Mouse (Mus musculus) erythroblast, embryonic 14.5 days (primary cell): ENCODE data around the gene Ttll10. TPM values are rescaled to one million over a fixed set of nuclear protein-coding genes. Genes with fewer than 3 reads are reported as not detected.
A peak's percentile ranks its signal among the peaks of the same experiment; 100 is the strongest.

ENCODE experiments used
- H3K27me3 ChIP-seq: 2 replicates; pipeline ENCODE4 v1.6.1; 2012; ENCODE audit warnings: inconsistent platforms; ENCODE audit not compliant: control insufficient read depth
- H3K36me3 ChIP-seq: 2 replicates; pipeline ENCODE4 v1.6.1; 2012; ENCODE audit warnings: mild to moderate bottlenecking, inconsistent platforms; ENCODE audit not compliant: control insufficient read depth
- H3K4me1 ChIP-seq: 2 replicates; pipeline ENCODE4 v1.6.1; 2012; ENCODE audit warnings: inconsistent platforms; ENCODE audit not compliant: control insufficient read depth
- H3K4me3 ChIP-seq: replicated peaks from 2 replicates; pipeline ENCODE3; 2012; ENCODE audit warnings: moderate library complexity, mild to moderate bottlenecking, inconsistent platforms
- H3K9me3 ChIP-seq: 2 replicates; pipeline ENCODE4 v1.6.1; 2012; ENCODE audit warnings: low read length, inconsistent platforms, mixed read lengths; ENCODE audit not compliant: control insufficient read depth
- GATA1 ChIP-seq: IDR thresholded peaks from 2 replicates; pipeline ENCODE4 v1.6.1; 2012; ENCODE audit warnings: low read length, inconsistent platforms, mixed read lengths
- TAL1 ChIP-seq: IDR thresholded peaks from 3 replicates; pipeline ENCODE4 v1.6.1; 2012; ENCODE audit warnings: low read length, inconsistent platforms, mixed read lengths
- polyA plus RNA-seq: library from polyadenylated mRNA; stranded (reverse); fragments of >175 nt; gene quantifications from 2 replicates; pipeline ENCODE4 v1.2.3, GENCODE M21; 2012

The Ttll10 gene
- polyA plus RNA-seq, 1 experiment: not detected

- TF ChIP-seq TAL1 (no peak), GATA1 (no peak)
- Histone ChIP-seq H3K36me3 (no peaks in the 10 kb centered on the region), H3K4me3 (no peak overlapping the region), H3K9me3 (no peaks in the 10 kb centered on the region), H3K4me1 (no peaks in the 10 kb centered on the region), H3K27me3 (no peaks in the 10 kb centered on the region)
Observed at GRCm38 (mm10) chr4:156087398-156088087, 28.3 kb upstream of the Ttll10 start.

GRCm38 (mm10) chr4:156085256-156085655, 26.0 kb upstream of the Ttll10 start:
- Histone ChIP-seq H3K9me3 (no peaks in the 10 kb centered on the region), H3K27me3 (no peaks in the 10 kb centered on the region), H3K36me3 (no peaks in the 10 kb centered on the region), H3K4me1 (no peaks in the 10 kb centered on the region), H3K4me3 (no peak overlapping the region)
- TF ChIP-seq TAL1: no peak
- no peak for TF ChIP-seq GATA1

- TF ChIP-seq TAL1: no peak
- TF ChIP-seq GATA1: no peak
- H3K4me1 ChIP-seq: no peaks in the 10 kb centered on the region
- no peaks in the 10 kb centered on the region for H3K9me3 ChIP-seq
- no peaks in the 10 kb centered on the region for H3K36me3 ChIP-seq
- H3K4me3 ChIP-seq: no peak overlapping the region
- no peaks in the 10 kb centered on the region for H3K27me3 ChIP-seq
Observed at GRCm38 (mm10) chr4:156084096-156084879, 25.1 kb upstream of the Ttll10 start.

- Histone ChIP-seq H3K4me3 (no peak overlapping the region), H3K36me3 (no peaks in the 10 kb centered on the region), H3K9me3 (no peaks in the 10 kb centered on the region), H3K27me3 (peaks cover under 1% of the 10 kb centered on the region), H3K4me1 (no peaks in the 10 kb centered on the region)
- no peak for TF ChIP-seq GATA1
- TF ChIP-seq TAL1: no peak
Observed at GRCm38 (mm10) chr4:156083348-156083747, 24.1 kb upstream of the Ttll10 start.

- Histone ChIP-seq H3K27me3 (peaks cover 7% of the 10 kb centered on the region), H3K4me3 (no peak overlapping the region), H3K36me3 (no peaks in the 10 kb centered on the region), H3K4me1 (no peaks in the 10 kb centered on the region), H3K9me3 (no peaks in the 10 kb centered on the region)
- no peak for TF ChIP-seq TAL1
- TF ChIP-seq GATA1: no peak
Observed at GRCm38 (mm10) chr4:156082621-156083234, 23.5 kb upstream of the Ttll10 start.

GRCm38 (mm10) chr4:156077499-156078301, 18.5 kb upstream of the Ttll10 start:
- TF ChIP-seq TAL1: no peak
- no peak for TF ChIP-seq GATA1
- peaks cover 15% of the 10 kb centered on the region for H3K27me3 ChIP-seq
- peaks cover 4% of the 10 kb centered on the region; the same call in 1 of the 2 replicates for H3K4me1 ChIP-seq
- H3K9me3 ChIP-seq: no peaks in the 10 kb centered on the region
- peak overlapping the region; percentile 46 for H3K4me3 ChIP-seq
- H3K36me3 ChIP-seq: no peaks in the 10 kb centered on the region

GRCm38 (mm10) chr4:156076911-156077382, 17.7 kb upstream of the Ttll10 start:
- H3K27me3 ChIP-seq: peaks cover 15% of the 10 kb centered on the region
- H3K4me3 ChIP-seq: no peak overlapping the region
- TF ChIP-seq GATA1: no peak
- no peak for TF ChIP-seq TAL1
- H3K4me1 ChIP-seq: peaks cover 4% of the 10 kb centered on the region; the same call in 1 of the 2 replicates
- H3K9me3 ChIP-seq: no peaks in the 10 kb centered on the region
- no peaks in the 10 kb centered on the region for H3K36me3 ChIP-seq

- Histone ChIP-seq H3K27me3 (no peaks in the 10 kb centered on the region), H3K9me3 (no peaks in the 10 kb centered on the region), H3K4me3 (no peak overlapping the region), H3K36me3 (no peaks in the 10 kb centered on the region), H3K4me1 (no peaks in the 10 kb centered on the region)
- TF ChIP-seq TAL1 (no peak), GATA1 (no peak)
Observed at GRCm38 (mm10) chr4:156070716-156071115, 11.5 kb upstream of the Ttll10 start.

GRCm38 (mm10) chr4:156070276-156070675, 11.1 kb upstream of the Ttll10 start:
- H3K4me1 ChIP-seq: no peaks in the 10 kb centered on the region
- no peak overlapping the region for H3K4me3 ChIP-seq
- no peaks in the 10 kb centered on the region for H3K27me3 ChIP-seq
- no peaks in the 10 kb centered on the region; the same call in 1 of the 2 replicates for H3K36me3 ChIP-seq
- no peaks in the 10 kb centered on the region for H3K9me3 ChIP-seq
- TF ChIP-seq TAL1: no peak
- TF ChIP-seq GATA1: no peak
